Mouse (Mus musculus) T-helper 2 cell (primary cell): ENCODE results near the gene Prkar2b.

Experiments
- in situ Hi-C: fragments of 300-600 bp; cut with MboI, MseI; formaldehyde crosslinking; loops from one replicate; pipeline ENCODE4 v1.15.1; 2025; ENCODE audit warnings: high pct_unique_total_duplicates

Prkar2b gene

DNA sequence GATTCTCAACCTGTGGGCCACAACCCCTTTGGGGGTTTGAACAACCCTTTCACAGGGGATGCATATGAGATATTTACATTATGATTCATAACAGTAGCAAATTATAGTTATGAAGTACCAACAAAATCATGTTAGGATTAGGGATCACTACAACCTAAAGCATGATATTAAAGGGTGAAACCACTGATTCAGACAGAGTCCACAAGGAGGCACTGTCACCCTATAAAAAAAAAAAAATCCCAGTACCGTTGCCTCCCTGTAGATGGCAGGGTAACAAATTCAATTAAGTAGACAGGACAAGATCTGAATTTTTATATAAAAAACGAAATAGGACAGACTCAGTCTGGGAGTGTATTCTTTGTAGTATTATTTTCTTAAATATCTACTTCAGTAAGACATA, 93.6 kb downstream of the Prkar2b start:
- in situ Hi-C loops = loop anchor here (5.0 kb wide), 2 partner anchors 180 to 280 kb away; no protein-coding TSS in a partner anchor

DNA sequence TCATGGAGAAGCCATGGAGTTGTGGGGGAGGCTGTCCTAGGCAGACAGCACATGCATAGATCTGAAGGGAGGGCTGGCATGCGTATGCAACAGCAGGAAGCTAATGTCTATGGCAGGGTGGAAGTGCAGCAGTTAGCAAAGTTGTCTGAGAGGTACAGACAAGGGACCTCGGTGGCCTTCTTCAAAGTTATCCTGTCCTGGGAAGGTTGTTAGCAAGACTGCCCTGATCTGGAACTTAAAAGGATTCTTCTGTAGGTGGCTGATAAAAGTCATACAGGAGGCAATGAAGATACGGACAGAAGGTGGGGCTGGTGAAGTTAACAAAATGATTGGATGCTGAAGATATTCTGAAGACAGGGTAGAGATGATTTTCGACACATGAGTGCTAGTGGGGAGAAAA, 94.7 kb downstream of the Prkar2b start:
- in situ Hi-C loops = loop anchor here (5.0 kb wide), 2 partner anchors 181 to 281 kb away; no protein-coding TSS in a partner anchor

GRCm38 (mm10) chr12:31965517-31966212, 95.4 kb downstream of the Prkar2b start:
- in situ Hi-C loops = loop anchor here (5.0 kb wide), 2 partner anchors 182 to 282 kb away; no protein-coding TSS in a partner anchor

- in situ Hi-C loops = no loop called here
These were observed 97.0 kb downstream of the Prkar2b start for GRCm38 (mm10) chr12:31964074-31964473.

DNA sequence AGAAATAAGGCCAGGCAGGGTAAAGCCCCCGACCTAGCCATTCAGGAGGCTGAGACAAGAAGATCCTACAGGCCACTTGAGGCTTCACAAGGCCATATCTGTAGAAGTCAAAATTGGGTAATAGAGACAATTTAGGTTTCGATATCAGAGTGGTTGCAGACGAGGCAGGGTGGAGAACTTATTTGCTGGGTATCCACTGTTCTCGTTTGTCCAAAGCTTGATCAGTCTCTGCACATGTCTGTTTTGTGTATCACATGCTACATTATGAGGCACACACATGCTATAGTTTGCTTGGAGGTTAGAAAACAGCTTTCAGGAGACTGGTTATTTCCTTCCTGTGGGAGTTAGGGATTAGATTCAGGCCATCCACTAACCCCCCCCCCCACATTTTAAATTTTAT, 105.3 kb downstream of the Prkar2b start:
- in situ Hi-C loops = no loop called here

DNA sequence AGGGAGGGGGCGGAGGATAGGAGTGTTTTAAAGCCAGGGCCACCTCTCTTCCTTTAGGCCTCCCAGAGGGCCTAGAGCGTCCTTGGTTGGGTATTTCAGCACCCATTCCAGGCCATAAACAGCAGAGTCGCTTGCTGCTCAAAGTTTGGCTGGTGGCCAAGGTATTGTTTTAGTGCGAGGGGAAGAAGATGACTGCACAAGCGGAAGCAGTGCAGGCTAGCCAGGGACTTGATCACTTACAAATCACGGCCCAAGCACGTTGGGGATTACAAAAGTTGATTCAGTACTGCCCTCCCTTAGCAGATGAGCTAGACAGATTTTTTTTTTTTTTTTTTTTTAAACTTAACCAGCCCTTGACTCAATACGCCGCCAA, 110.5 kb downstream of the Prkar2b start:
- in situ Hi-C loops = no loop called here

DNA sequence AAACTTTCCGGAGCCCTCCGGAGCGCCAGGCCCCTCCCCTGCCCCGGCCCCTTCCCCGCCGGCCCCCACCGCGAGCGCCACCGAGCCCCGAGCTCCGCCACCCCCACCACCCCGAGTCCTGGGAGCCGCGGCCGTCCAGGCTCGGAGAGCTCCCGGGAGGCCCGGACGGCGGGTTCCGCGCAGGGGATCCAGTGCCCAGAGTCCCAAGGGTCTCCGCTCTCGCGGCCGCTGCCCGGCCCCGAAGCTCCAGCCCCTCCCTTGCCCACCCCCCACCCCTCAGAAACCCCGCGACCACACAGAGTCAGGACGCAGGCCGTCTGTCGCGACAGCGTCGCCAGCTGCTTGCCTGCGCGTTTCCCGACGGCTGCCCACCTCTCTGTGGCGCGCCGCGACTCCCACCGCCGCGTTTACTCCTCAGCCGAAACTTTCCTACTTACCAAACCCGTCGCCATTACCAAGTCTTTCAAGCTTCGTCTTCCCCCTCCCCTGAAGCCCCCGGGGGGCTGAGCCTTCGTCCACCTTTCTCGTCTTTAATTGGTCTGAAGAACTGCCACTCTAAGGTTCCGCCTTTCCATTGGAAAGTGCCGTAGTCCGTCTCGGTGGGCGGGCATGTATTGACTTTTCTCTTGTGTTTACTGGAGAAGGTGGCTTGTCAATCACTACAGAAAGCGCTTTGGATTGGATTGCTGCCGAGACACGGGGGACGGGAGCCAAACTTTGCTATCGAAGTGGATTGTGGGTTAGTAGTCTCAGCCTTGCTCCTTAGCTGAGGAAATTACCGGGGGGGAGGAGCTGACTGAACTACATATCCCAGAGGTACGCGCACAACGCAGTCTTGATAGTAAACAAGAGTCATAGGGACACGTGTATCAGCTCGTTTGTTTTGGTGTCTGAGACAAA, 111.1 kb downstream of the Prkar2b start, which contains the start of gene Hbp1:
Gene Hbp1 (minus strand): TSS at position 777 of the 900 bp plus-strand sequence.
- in situ Hi-C loops = loop anchor here (10.0 kb wide), 1 partner anchor 315 kb away; the partner anchor contains the start of gene Bcap29

- in situ Hi-C loops = loop anchor here (10.0 kb wide), 1 partner anchor 314 kb away; the partner anchor contains the start of gene Bcap29
These were observed 111.8 kb downstream of the Prkar2b start for GRCm38 (mm10) chr12:31949193-31949741.

GRCm38 (mm10) chr12:31948101-31949000, 112.7 kb downstream of the Prkar2b start:
- in situ Hi-C loops = loop anchor here (10.0 kb wide), 1 partner anchor 314 kb away; the partner anchor contains the start of gene Bcap29

DNA sequence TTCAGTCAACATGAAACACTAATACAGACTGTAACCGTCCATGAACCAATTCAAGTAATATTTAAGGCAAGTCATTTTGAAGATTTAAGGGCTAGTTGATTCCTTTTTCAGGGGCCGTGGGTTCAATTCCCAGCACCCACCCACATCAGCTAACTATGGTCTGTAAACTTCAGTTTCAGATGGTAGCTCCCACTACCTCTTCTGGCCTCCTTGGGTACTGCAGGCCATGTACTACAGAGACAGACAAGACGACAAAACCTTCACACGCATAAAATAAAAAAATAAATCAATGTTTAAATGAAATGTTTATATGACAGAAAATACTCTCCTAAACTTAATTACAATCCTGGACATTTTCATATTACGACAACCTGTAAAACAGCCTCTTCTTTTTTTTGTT, 113.6 kb downstream of the Prkar2b start:
- in situ Hi-C loops = loop anchor here (10.0 kb wide), 1 partner anchor 313 kb away; the partner anchor contains the start of gene Bcap29

DNA sequence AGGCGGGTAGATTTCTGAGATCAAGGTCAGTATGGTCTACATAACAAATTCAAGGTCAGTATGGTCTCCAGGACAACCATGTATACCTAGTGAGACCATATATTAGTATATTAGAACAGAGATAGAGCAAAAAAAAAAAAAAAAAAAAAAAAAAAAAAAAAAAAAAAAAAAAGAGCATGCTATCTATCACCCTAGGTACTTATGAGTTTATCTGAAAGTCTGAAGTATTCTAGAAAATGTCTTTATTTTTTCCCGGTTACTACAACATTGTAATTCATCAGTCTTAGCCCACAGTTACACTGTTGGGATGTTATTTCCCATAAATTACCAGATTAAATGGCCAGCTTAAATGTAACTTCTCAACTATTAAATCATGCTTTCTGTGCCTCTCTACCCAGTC, 116.7 kb downstream of the Prkar2b start:
- in situ Hi-C loops = loop anchor here (10.0 kb wide), 1 partner anchor 310 kb away; the partner anchor contains the start of gene Bcap29

- in situ Hi-C loops = loop anchor here (10.0 kb wide), 1 partner anchor 308 kb away; the partner anchor contains the start of gene Bcap29
These were observed 118.0 kb downstream of the Prkar2b start for GRCm38 (mm10) chr12:31943020-31943654.

DNA sequence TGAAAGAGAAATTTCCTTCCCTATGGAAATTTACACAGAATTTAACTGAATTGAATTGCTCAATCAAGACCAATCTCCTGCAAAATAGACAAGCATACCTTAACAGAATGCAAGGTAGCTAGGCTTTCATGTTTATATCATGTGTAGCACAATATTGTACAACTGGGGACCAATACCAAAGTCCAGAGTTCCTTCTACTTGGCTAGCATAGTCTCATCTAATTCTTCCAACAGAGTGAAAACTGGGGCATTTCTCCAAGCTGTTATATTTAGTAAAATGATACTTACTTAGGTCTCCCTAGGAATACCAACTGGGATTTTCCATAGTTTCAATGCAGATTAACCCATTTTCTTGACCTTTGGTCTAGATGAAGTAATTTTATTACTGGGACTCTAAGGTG, 122.1 kb downstream of the Prkar2b start:
- in situ Hi-C loops = no loop called here

DNA sequence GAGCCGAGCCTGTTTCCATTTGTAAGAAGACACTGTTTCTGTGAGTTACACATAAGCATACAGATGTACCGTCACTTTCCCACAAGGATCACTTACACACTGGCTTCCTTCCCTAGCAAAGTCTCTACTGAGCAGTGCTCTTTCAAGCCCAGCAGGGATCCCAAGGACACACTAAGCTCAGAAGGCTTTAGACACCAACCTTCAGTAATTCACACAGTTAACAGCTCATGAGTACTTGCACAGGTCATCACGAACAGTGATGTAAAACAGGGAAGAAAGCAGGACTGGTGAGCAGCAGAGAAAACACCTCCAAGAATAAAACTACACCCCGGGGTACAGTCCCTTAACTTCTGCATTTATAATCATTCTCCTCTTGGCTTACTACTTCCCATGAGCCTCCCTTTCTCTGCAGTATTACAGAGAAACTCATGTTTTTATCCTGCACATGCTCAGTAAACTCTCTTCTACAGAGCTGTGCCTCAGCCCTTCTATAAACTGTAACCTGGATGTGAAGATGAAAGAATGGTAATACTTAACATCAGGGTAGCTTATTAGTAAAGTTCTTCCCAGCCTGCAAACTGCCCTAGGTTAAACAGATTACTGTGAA, 122.6 kb downstream of the Prkar2b start:
- in situ Hi-C loops = no loop called here

- in situ Hi-C loops = no loop called here
These were observed 123.5 kb downstream of the Prkar2b start for GRCm38 (mm10) chr12:31937613-31938012.

- in situ Hi-C loops = no loop called here
These were observed 124.3 kb downstream of the Prkar2b start for GRCm38 (mm10) chr12:31936657-31937300.

- in situ Hi-C loops = loop anchor here (5.0 kb wide), 1 partner anchor 425 kb away; no protein-coding TSS in a partner anchor
These were observed 129.3 kb downstream of the Prkar2b start for GRCm38 (mm10) chr12:31931818-31932217.

DNA sequence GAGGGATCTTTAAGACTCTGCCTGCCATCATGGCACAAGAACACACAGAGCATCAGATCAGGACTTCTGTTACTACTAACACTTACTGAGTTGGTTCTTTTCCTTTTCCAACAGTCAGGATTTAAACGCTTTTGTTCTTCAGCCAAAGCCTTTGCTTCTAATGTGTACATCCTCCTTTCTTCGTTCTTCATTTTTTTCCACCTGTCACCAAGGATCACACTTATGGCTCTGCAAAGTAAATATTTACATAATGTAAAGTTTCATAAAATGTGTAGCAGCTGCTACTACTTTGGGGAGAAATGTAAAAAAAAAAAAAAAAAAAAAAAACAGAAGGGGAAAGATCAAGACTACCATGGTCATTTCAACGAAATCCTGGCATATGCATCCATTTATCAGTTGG, 132.6 kb downstream of the Prkar2b start:
- in situ Hi-C loops = no loop called here

DNA sequence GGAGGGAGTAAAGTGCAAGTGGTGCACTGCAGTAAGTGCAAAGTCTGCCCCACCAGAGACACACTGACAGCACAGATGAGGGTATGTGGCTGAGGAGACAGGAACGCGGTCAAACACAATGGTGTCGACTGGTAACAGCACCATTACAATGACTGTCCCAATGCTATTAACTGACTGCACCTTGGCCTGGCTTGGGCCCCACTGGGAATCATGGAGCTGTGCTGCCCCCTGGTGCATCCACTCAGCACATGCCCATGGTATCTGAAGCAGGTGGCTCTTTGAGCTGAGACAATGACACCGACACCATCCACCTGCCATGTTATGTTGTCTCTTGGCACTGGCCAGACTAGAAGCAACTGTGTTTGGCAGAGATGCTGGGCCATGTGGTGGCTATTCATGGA, 134.4 kb downstream of the Prkar2b start:
- in situ Hi-C loops = no loop called here
